Mouse (Mus musculus): ENCODE data around the gene Gramd1c.

DNA sequence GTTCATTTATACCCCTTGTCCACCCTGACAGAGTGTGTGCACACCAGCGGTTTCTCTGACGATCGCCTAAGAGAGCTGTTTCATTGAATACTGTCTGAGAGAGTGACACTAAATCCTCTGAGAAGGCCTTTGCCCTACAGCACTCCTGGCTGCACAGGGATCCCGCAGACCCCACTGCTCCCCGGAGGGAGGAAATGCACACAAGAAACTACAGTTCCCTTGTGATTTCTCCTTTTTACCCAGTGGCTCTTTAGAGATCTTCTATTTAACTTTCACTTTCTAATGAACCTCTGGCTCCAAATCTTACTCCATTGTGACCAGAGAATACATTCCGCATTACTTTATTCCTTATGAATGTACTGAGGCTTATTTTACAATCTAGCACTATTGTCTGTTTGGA, 36.9 kb downstream of the Gramd1c start:
- no peak for TF ChIP-seq CTCF (IDR thresholded peaks at IDR 0.05; ENCODE audit: borderline replicate concordance, insufficient read depth, low read depth, low read length)
- TF ChIP-seq POLR2A (IDR thresholded peaks at IDR 0.05; ENCODE audit: borderline replicate concordance, insufficient read depth, low read length) = no peak

All from cerebellum, adult 2 months (tissue).